Mouse (Mus musculus) CH12.LX (cell line): ENCODE measurements around the gene Gm9857. TPM values are rescaled to one million over a fixed set of nuclear protein-coding genes. Genes with fewer than 3 reads are reported as not detected.

Source experiments
- DNase-seq: peaks from one replicate; pipeline ENCODE4 v3.0.0-alpha.2; 2013; ENCODE audit errors: extremely low read depth
- H3K27ac ChIP-seq: 2 replicates; pipeline ENCODE4 v1.5.1; 2012; ENCODE audit warnings: low read depth, mild to moderate bottlenecking, control low read depth, moderate library complexity; ENCODE audit not compliant: insufficient read depth
- H3K27me3 ChIP-seq: replicated peaks from 2 replicates; pipeline ENCODE3; 2012; ENCODE audit warnings: inconsistent platforms
- H3K36me3 ChIP-seq, 2 experiments: replicated peaks in 1 of 2; 2 replicates each; pipeline versions ENCODE3 to v1.6.1; 2012; ENCODE audit warnings: inconsistent platforms in 1 of 2, low read length in 1 of 2, mild to moderate bottlenecking in 1 of 2, mixed read lengths in 1 of 2, moderate library complexity in 1 of 2; ENCODE audit not compliant: control insufficient read depth in 1 of 2, insufficient read depth in 1 of 2
- H3K4me1 ChIP-seq, 2 experiments: 2 replicates each; pipeline ENCODE4 v1.6.1; 2012; ENCODE audit warnings: inconsistent platforms in 1 of 2, moderate library complexity in 1 of 2; ENCODE audit not compliant: insufficient read depth in 2 of 2, control insufficient read depth in 1 of 2
- H3K4me2 ChIP-seq: 2 replicates; pipeline ENCODE4 v1.6.1; 2012; ENCODE audit warnings: low read depth, mild to moderate bottlenecking, control low read depth; ENCODE audit not compliant: poor library complexity, insufficient read depth, severe bottlenecking
- H3K4me3 ChIP-seq, 3 experiments: fragments of 150-350 bp in 1 of 3; sonication (generic) in 1 of 3; replicated peaks in 1 of 3; 2 replicates each; pipeline versions ENCODE3 to v1.5.1; 2011 to 2012; ENCODE audit warnings: low read depth in 2 of 3, low read length in 2 of 3, mild to moderate bottlenecking in 2 of 3, moderate library complexity in 2 of 3, control low read depth in 1 of 3, improper control_type of control experiment in 1 of 3, inconsistent platforms in 1 of 3, mixed read lengths in 1 of 3; ENCODE audit not compliant: poor library complexity in 1 of 3
- H3K79me2 ChIP-seq: replicated peaks from 2 replicates; pipeline ENCODE4 v1.6.1; 2012; ENCODE audit warnings: mild to moderate bottlenecking, moderate library complexity; ENCODE audit not compliant: control insufficient read depth, poor library complexity, insufficient read depth, severe bottlenecking; ENCODE audit errors: extremely low read depth
- H3K9ac ChIP-seq: 2 replicates; pipeline ENCODE4 v1.6.1; 2012; ENCODE audit warnings: low read depth, mild to moderate bottlenecking, control low read depth, moderate library complexity; ENCODE audit not compliant: insufficient read depth
- H3K9me3 ChIP-seq: replicated peaks from 2 replicates; pipeline ENCODE3; 2012; ENCODE audit warnings: low read length, inconsistent platforms, mixed read lengths
- CHD2 ChIP-seq: IDR thresholded peaks from 2 replicates; pipeline ENCODE4 v1.6.1; 2011; ENCODE audit warnings: low read length, improper control_type of control experiment
- CTCF ChIP-seq, 2 experiments: IDR thresholded peaks in 1 of 2; conservative IDR thresholded peaks in 1 of 2; 2 replicates each; pipeline ENCODE4 v1.5.1; 2011 to 2012; ENCODE audit warnings: low read depth in 2 of 2, low read length in 2 of 2, improper control_type of control experiment in 1 of 2, inconsistent platforms in 1 of 2, mild to moderate bottlenecking in 1 of 2, moderate library complexity in 1 of 2
- ELF1 ChIP-seq: IDR thresholded peaks from 2 replicates; pipeline ENCODE4 v1.6.1; 2014; ENCODE audit warnings: low read depth, mild to moderate bottlenecking, inconsistent platforms, low read length, improper control_type of control experiment
- EP300 ChIP-seq: IDR thresholded peaks from 2 replicates; pipeline ENCODE4 v1.6.1; 2011; ENCODE audit warnings: low read length, improper control_type of control experiment
- ETS1 ChIP-seq: conservative IDR thresholded peaks from 2 replicates; pipeline ENCODE4 v1.6.1; 2012; ENCODE audit warnings: low read depth, mild to moderate bottlenecking, inconsistent platforms, low read length, improper control_type of control experiment, moderate library complexity
- HCFC1 ChIP-seq: IDR thresholded peaks from 2 replicates; pipeline ENCODE4 v1.6.1; 2012; ENCODE audit warnings: low read depth, mild to moderate bottlenecking, inconsistent platforms, low read length, improper control_type of control experiment
- IRF4 ChIP-seq: IDR thresholded peaks from 2 replicates; pipeline ENCODE4 v1.6.1; 2014; ENCODE audit warnings: low read depth, mild to moderate bottlenecking, inconsistent platforms, low read length, improper control_type of control experiment
- JUN ChIP-seq: IDR thresholded peaks from 2 replicates; pipeline ENCODE4 v1.6.1; 2011; ENCODE audit warnings: low read depth, mild to moderate bottlenecking, low read length, improper control_type of control experiment, moderate library complexity; ENCODE audit not compliant: insufficient read depth
- MAFK ChIP-seq: IDR thresholded peaks from 2 replicates; pipeline ENCODE4 v1.6.1; 2011; ENCODE audit warnings: low read length, improper control_type of control experiment; ENCODE audit not compliant: insufficient replicate concordance
- MAX ChIP-seq: IDR thresholded peaks from 2 replicates; pipeline ENCODE4 v1.6.1; 2011; ENCODE audit warnings: low read length, improper control_type of control experiment
- MEF2A ChIP-seq: IDR thresholded peaks from 2 replicates; pipeline ENCODE4 v1.6.1; 2014; ENCODE audit warnings: low read depth, mild to moderate bottlenecking, inconsistent platforms, low read length, improper control_type of control experiment, borderline replicate concordance
- NRF1 ChIP-seq: IDR thresholded peaks from 2 replicates; pipeline ENCODE4 v1.6.1; 2014; ENCODE audit warnings: low read depth, mild to moderate bottlenecking, inconsistent platforms, low read length, improper control_type of control experiment, moderate library complexity
- POLR2A ChIP-seq: IDR thresholded peaks from 2 replicates; pipeline ENCODE4 v1.6.1; 2011; ENCODE audit warnings: low read depth, mild to moderate bottlenecking, improper control_type of control experiment, low read length
- POLR2AphosphoS2 ChIP-seq: IDR thresholded peaks from 2 replicates; pipeline ENCODE4 v1.6.1; 2011; ENCODE audit warnings: low read depth, low read length, improper control_type of control experiment
- SIN3A ChIP-seq: IDR thresholded peaks from 2 replicates; pipeline ENCODE4 v1.6.1; 2012; ENCODE audit warnings: low read length, improper control_type of control experiment, inconsistent platforms
- SMC3 ChIP-seq: IDR thresholded peaks from 2 replicates; pipeline ENCODE4 v1.6.1; 2011; ENCODE audit warnings: low read depth, low read length, improper control_type of control experiment
- TCF12 ChIP-seq: IDR thresholded peaks from 2 replicates; pipeline ENCODE4 v1.6.1; 2014; ENCODE audit warnings: low read depth, mild to moderate bottlenecking, inconsistent platforms, low read length, improper control_type of control experiment
- UBTF ChIP-seq: IDR thresholded peaks from 2 replicates; pipeline ENCODE4 v1.6.1; 2012; ENCODE audit warnings: low read depth, mild to moderate bottlenecking, inconsistent platforms, low read length, improper control_type of control experiment, moderate library complexity
- USF2 ChIP-seq: conservative IDR thresholded peaks from 2 replicates; pipeline ENCODE4 v1.6.1; 2011; ENCODE audit warnings: low read depth, low read length, improper control_type of control experiment
- ZC3H11A ChIP-seq: IDR thresholded peaks from 2 replicates; pipeline ENCODE4 v1.6.1; 2012; ENCODE audit warnings: low read depth, mild to moderate bottlenecking, inconsistent platforms, low read length, improper control_type of control experiment
- ZNF384 ChIP-seq: IDR thresholded peaks from 2 replicates; pipeline ENCODE4 v1.6.1; 2012; ENCODE audit warnings: low read depth, low read length, improper control_type of control experiment, inconsistent platforms
- dilution Hi-C: fragments of 300-500 bp; cut with MboI; formaldehyde crosslinking; loops from 2 replicates; pipeline ENCODE4 v1.14.3; 2020; ENCODE audit warnings: low sequenced_read_pairs; ENCODE audit not compliant: extremely low pct_unique_long_range_greater_than_20kb, extremely low pct_ligation_motif_present
- in situ Hi-C: fragments of 300-500 bp; cut with MboI; formaldehyde crosslinking; loops from 3 replicates; pipeline ENCODE4 v1.14.3; 2019; ENCODE audit warnings: low sequenced_read_pairs, low pct_ligation_motif_present, low pct_unique_long_range_greater_than_20kb, mixed read lengths
- polyA plus RNA-seq: library from polyadenylated mRNA; unstranded; fragments of >175 nt; gene quantifications from 2 replicates; pipeline ENCODE4 v1.2.1, GENCODE M21; 2012; ENCODE audit warnings: low read depth; ENCODE audit not compliant: insufficient read length
- total RNA-seq, 2 experiments: library from RNA; depleted of rRNA; stranded (reverse); fragments of 300-350 nt in 1 of 2; fragments of >200 nt in 1 of 2; gene quantifications; 2 replicates each; pipeline ENCODE4 v1.2.3; 2012 to 2014

Gm9857 gene
- total and polyA plus RNA-seq, 3 experiments: not detected

DNA sequence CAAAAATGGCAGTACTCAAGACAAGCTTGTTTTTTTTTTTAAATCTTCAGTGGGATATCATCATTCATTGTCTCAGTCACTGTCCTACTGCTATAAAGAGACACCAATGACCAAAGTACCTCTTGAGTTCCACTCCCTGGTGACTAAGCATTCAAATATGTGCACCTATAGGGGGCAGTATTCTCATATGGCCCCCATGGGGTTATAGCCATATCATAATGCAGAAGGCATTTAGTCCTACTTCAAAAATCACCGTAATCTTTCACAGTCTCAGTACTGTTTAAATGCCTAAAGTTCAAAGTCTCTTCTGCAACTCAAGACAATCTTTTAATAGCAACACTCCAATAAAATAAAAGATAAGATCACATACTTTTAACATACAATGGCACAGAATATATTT is 21.4 kb downstream of the Gm9857 start:
- Histone ChIP-seq H3K9me3 (no peaks in the 10 kb centered on the region), H3K4me1 (peaks cover 7 to 14% of the 10 kb centered on the region in 2 experiments; a peak in 2 of 4 replicates), H3K4me2 (no peak overlapping the region), H3K79me2 (no peaks in the 10 kb centered on the region), H3K27ac (no peak overlapping the region), H3K27me3 (no peaks in the 10 kb centered on the region), H3K9ac (no peak overlapping the region), H3K36me3 (no peaks in the 10 kb centered on the region), H3K4me3 (no peak overlapping the region)
- in situ Hi-C loops: no loop called here
- no peak for DNase-seq
- dilution Hi-C loops: no loop called here
- no peak for TF ChIP-seq ETS1
- no peak for TF ChIP-seq ZNF384
- TF ChIP-seq CHD2: no peak
- no peak for TF ChIP-seq MAFK
- TF ChIP-seq CTCF (conservative IDR thresholded peaks at IDR 0.05 in 1 of 2, IDR thresholded peaks at IDR 0.05 in 1 of 2; ENCODE audit: low read depth in 2 of 2, low read length in 2 of 2): peak in 1 of 2 experiments; percentile 44; a peak in 2 of 4 replicates
- TF ChIP-seq EP300: no peak
- TF ChIP-seq JUN: no peak

DNA sequence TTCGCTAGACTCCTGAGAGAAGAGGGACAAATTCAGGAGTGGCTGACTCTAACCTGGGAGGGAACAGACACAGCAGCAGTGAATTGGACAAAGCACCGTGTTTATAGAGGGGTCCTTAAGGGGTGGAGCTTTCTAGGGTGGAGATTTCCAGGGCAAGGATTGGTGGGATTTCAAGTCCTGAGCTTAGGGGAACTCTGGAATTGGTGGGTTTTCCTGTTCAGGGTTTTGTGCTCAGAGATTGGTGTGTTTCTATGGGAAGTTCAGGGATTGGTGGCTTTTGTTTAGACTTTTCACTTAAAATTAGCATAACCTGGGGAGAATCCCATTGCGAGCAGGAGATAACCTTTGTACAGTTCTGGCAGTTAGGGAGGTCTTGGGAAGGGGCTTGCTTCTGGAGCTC is 22.3 kb downstream of the Gm9857 start:
- Histone ChIP-seq H3K4me2 (no peak overlapping the region), H3K9me3 (no peaks in the 10 kb centered on the region), H3K79me2 (no peaks in the 10 kb centered on the region), H3K27me3 (no peaks in the 10 kb centered on the region), H3K9ac (no peak overlapping the region), H3K27ac (no peak overlapping the region), H3K4me1 (peaks cover 7 to 8% of the 10 kb centered on the region in 2 experiments; a peak in 2 of 4 replicates), H3K36me3 (no peaks in the 10 kb centered on the region), H3K4me3 (no peak overlapping the region)
- dilution Hi-C loops: no loop called here
- in situ Hi-C loops: no loop called here
- TF ChIP-seq SMC3 (no peak), MAX (no peak), POLR2AphosphoS2 (no peak), NRF1 (no peak), POLR2A (no peak), MEF2A (no peak), SIN3A (no peak), ZC3H11A (no peak), ELF1 (no peak), UBTF (no peak), MAFK (no peak), TCF12 (no peak), EP300 (no peak), HCFC1 (no peak), USF2 (no peak), IRF4 (no peak)
- DNase-seq: no peak
